Comparison of ENCODE assay signal across 8 mouse cellular contexts in genomic region chr15:103359122-103359510, GRCm38 (mm10). TPM values are rescaled to one million over a fixed set of nuclear protein-coding genes. Genes with fewer than 3 reads are reported as not detected.
DNase-seq lines count a peak whose midpoint lies in the region; ATAC-seq lines count a peak whose summit lies in the region.

No protein-coding gene starts in this region.

- 0 out of 2 replicates have a peak overlapping the region, but pooled peaks have one; percentile 12 for H3K9ac ChIP-seq in kidney, embryonic 16.5 days (replicated peaks; ENCODE audit: low read length)
- no peak overlapping the region for H3K9ac ChIP-seq in heart, embryonic 11.5 days (ENCODE audit: low read depth, low read length)
- no peak overlapping the region for H3K9ac ChIP-seq in liver, embryonic 15.5 days

- peak; percentile 19; the same call in 1 of the 2 replicates for ATAC-seq in kidney, embryonic 16.5 days (ENCODE audit: low FRiP score, low TSS enrichment)
- ATAC-seq in heart, embryonic 11.5 days (replicated peaks; ENCODE audit: insufficient number of reproducible peaks, low FRiP score, low TSS enrichment): peak; percentile 37; the same call in 1 of the 2 replicates
- no peak for ATAC-seq in liver, embryonic 15.5 days (ENCODE audit: insufficient read depth)

- peak overlapping the region; percentile 44 for H3K27ac ChIP-seq in kidney, embryonic 16.5 days (ENCODE audit: low read length)
- H3K27ac ChIP-seq in heart, embryonic 11.5 days (ENCODE audit: low read depth, low read length): peak overlapping the region; percentile 82
- 0 out of 2 replicates have a peak overlapping the region, but pooled peaks have one; percentile 9 for H3K27ac ChIP-seq in liver, embryonic 15.5 days (replicated peaks)

- H3K4me1 ChIP-seq in kidney, embryonic 16.5 days (ENCODE audit: insufficient read depth, low read length): peaks cover 24% of the 10 kb centered on the region
- peaks cover 70% of the 10 kb centered on the region for H3K4me1 ChIP-seq in heart, embryonic 11.5 days (ENCODE audit: control insufficient read depth, insufficient read depth, low read length)
- peaks cover 53% of the 10 kb centered on the region for H3K4me1 ChIP-seq in liver, embryonic 15.5 days (replicated peaks)

- no peaks in the 10 kb centered on the region for H3K9me3 ChIP-seq in kidney, embryonic 16.5 days (ENCODE audit: low read length)
- no peaks in the 10 kb centered on the region for H3K9me3 ChIP-seq in heart, embryonic 11.5 days (replicated peaks; ENCODE audit: control insufficient read depth, low read length)
- no peaks in the 10 kb centered on the region for H3K9me3 ChIP-seq in liver, embryonic 15.5 days (replicated peaks)

- no peak overlapping the region for H3K4me3 ChIP-seq in kidney, embryonic 16.5 days (ENCODE audit: low read length)
- H3K4me3 ChIP-seq in heart, embryonic 11.5 days (ENCODE audit: low read depth, low read length): no peak overlapping the region
- H3K4me3 ChIP-seq in liver, embryonic 15.5 days (replicated peaks): no peak overlapping the region

- no peak overlapping the region for H3K4me2 ChIP-seq in kidney, embryonic 16.5 days (replicated peaks; ENCODE audit: low read depth, low read length)
- peak overlapping the region; percentile 37; the same call in 1 of the 2 replicates for H3K4me2 ChIP-seq in heart, embryonic 11.5 days
- no peak overlapping the region for H3K4me2 ChIP-seq in liver, embryonic 15.5 days

- H3K27me3 ChIP-seq in kidney, embryonic 16.5 days (ENCODE audit: insufficient read depth, low read length): no peaks in the 10 kb centered on the region
- H3K27me3 ChIP-seq in heart, embryonic 11.5 days (ENCODE audit: control insufficient read depth, insufficient read depth, low read length): no peaks in the 10 kb centered on the region
- no peaks in the 10 kb centered on the region for H3K27me3 ChIP-seq in liver, embryonic 15.5 days

- H3K36me3 ChIP-seq in kidney, embryonic 16.5 days (ENCODE audit: insufficient read depth, low read length): peaks cover 10% of the 10 kb centered on the region
- H3K36me3 ChIP-seq in heart, embryonic 11.5 days (ENCODE audit: control insufficient read depth, insufficient read depth, low read length): peaks cover 6% of the 10 kb centered on the region
- H3K36me3 ChIP-seq in liver, embryonic 15.5 days (replicated peaks): peaks cover 32% of the 10 kb centered on the region

- WGBS in kidney, embryonic 16.5 days: 60% methylated on average over 1 of the region's 1 CpGs
- whole genome bisulfite sequencing in heart, embryonic 11.5 days (ENCODE audit: insufficient replicate concordance): 22% methylated on average over 1 of the region's 1 CpGs
- WGBS in liver, embryonic 15.5 days (ENCODE audit: insufficient replicate concordance): 32% methylated on average over 1 of the region's 1 CpGs

- DNase-seq in adrenal gland, adult (ENCODE audit: inconsistent age in 2 of 2, low spot score in 1 of 2): peak; percentile 43 to 65
- no peak for DNase-seq in adrenal gland, postnatal 10 days
- no peak for DNase-seq in kidney, postnatal 14 days
- no peak for DNase-seq in ovary, postnatal 10 days (ENCODE audit: low spot score)
- no peak for DNase-seq in thymus, postnatal 10 days (ENCODE audit: low spot score in 2 of 2)

RNA-seq across cellular contexts. Expression of gene Itga5, which starts 7.4 kb away (rescaled TPM):
- total RNA-seq in adrenal gland, postnatal 10 days (2021): 10 to 100 TPM; 38.0 to 38.2 TPM
- 40.7 and 44.3 TPM in 2 replicates for polyA plus RNA-seq in kidney, embryonic 16.5 days (2015; fragmentation: Nextera tagmentation; extraction: Ambion mirVana)
- 66.4 and 82.7 TPM in 2 replicates for polyA plus RNA-seq in heart, embryonic 11.5 days (2014; fragmentation: Nextera tagmentation; extraction: Ambion mirVana)
- 15.9 and 19.1 TPM in 2 replicates for polyA plus RNA-seq in liver, embryonic 15.5 days (2015; fragmentation: Nextera tagmentation; extraction: Ambion mirVana)

RNA-seq across cellular contexts. Expression of gene Zfp385a, which starts 19.2 kb away (rescaled TPM):
- 10 to 100 TPM; 20.1 to 24.2 TPM for total RNA-seq in adrenal gland, postnatal 10 days (2021)
- 12.4 and 14.4 TPM in 2 replicates for polyA plus RNA-seq in kidney, embryonic 16.5 days (2015; fragmentation: Nextera tagmentation; extraction: Ambion mirVana)
- 10.2 and 11.6 TPM in 2 replicates for polyA plus RNA-seq in heart, embryonic 11.5 days (2014; fragmentation: Nextera tagmentation; extraction: Ambion mirVana)
- polyA plus RNA-seq in liver, embryonic 15.5 days (2015; fragmentation: Nextera tagmentation; extraction: Ambion mirVana): 6.0 and 6.6 TPM in 2 replicates

RNA-seq across cellular contexts. Expression of gene Gpr84, which starts 48.7 kb away (rescaled TPM):
- not detected for total RNA-seq in adrenal gland, postnatal 10 days (2021)
- polyA plus RNA-seq in kidney, embryonic 16.5 days (2015; fragmentation: Nextera tagmentation; extraction: Ambion mirVana): 0.30 and 0.67 TPM in 2 replicates
- 0.41 and 0.53 TPM in 2 replicates for polyA plus RNA-seq in heart, embryonic 11.5 days (2014; fragmentation: Nextera tagmentation; extraction: Ambion mirVana)
- polyA plus RNA-seq in liver, embryonic 15.5 days (2015; fragmentation: Nextera tagmentation; extraction: Ambion mirVana): 0.86 and 1.0 TPM in 2 replicates

Comparison
In these comparisons a context has a peak if more than half of its experiments do, and no peak if none do; other contexts are left out.
1. DNase-seq: peak in adrenal gland, adult (2 of 2); none in adrenal gland, postnatal 10 days (single experiment), kidney, postnatal 14 days (single experiment), ovary, postnatal 10 days (single experiment) and thymus, postnatal 10 days (0 of 2).
2. H3K27ac ChIP-seq: peak in every context shown above with its lines; median percentile 82 in heart, embryonic 11.5 days; 44 in kidney, embryonic 16.5 days; 9 in liver, embryonic 15.5 days.